Mouse (Mus musculus) testis, adult 2 months (tissue): ENCODE data around the gene D330045A20Rik. TPM values are rescaled to one million over a fixed set of nuclear protein-coding genes. Genes with fewer than 3 reads are reported as not detected.

ENCODE experiments used
- H3K27ac ChIP-seq: fragments of 200-500 bp; 2 replicates; pipeline ENCODE4 v1.5.1; 2012; ENCODE audit warnings: low read depth, low read length; ENCODE audit not compliant: control insufficient read depth, insufficient read depth
- H3K27me3 ChIP-seq: fragments of 200-500 bp; 2 replicates; pipeline ENCODE4 v1.6.1; 2012; ENCODE audit warnings: mild to moderate bottlenecking, low read length, moderate library complexity; ENCODE audit not compliant: control insufficient read depth, insufficient read depth
- H3K36me3 ChIP-seq: fragments of 200-500 bp; 2 replicates; pipeline ENCODE4 v1.6.1; 2012; ENCODE audit warnings: mild to moderate bottlenecking, low read length; ENCODE audit not compliant: control insufficient read depth, insufficient read depth
- H3K4me1 ChIP-seq: fragments of 200-500 bp; 2 replicates; pipeline ENCODE4 v1.6.1; 2012; ENCODE audit warnings: low read length; ENCODE audit not compliant: control insufficient read depth, insufficient read depth
- H3K4me3 ChIP-seq: fragments of 200-500 bp; 2 replicates; pipeline ENCODE4 v1.5.1; 2012; ENCODE audit warnings: low read depth, mild to moderate bottlenecking, low read length, moderate library complexity, mixed read lengths; ENCODE audit not compliant: control insufficient read depth
- CTCF ChIP-seq: fragments of 200-500 bp; IDR thresholded peaks from 2 replicates; pipeline ENCODE4 v1.5.1; 2012; ENCODE audit warnings: low read depth, mild to moderate bottlenecking, inconsistent platforms, low read length, moderate library complexity; ENCODE audit not compliant: control insufficient read depth, insufficient read depth, insufficient replicate concordance
- POLR2A ChIP-seq: fragments of 200-500 bp; IDR thresholded peaks from 2 replicates; pipeline ENCODE4 v1.6.1; 2012; ENCODE audit warnings: low read depth, mild to moderate bottlenecking, inconsistent platforms, low read length, moderate library complexity; ENCODE audit not compliant: control insufficient read depth
- polyA plus RNA-seq: library from polyadenylated mRNA; depleted of rRNA; stranded (reverse); fragments of >200 nt; gene quantifications from 2 replicates; pipeline ENCODE4 v1.2.3, GENCODE M21; 2012

D330045A20Rik gene
- polyA plus RNA-seq, 1 experiment = 0.25 TPM

- Histone ChIP-seq H3K4me1 (no peaks in the 10 kb centered on the region), H3K4me3 (no peak overlapping the region), H3K36me3 (no peaks in the 10 kb centered on the region), H3K27me3 (no peaks in the 10 kb centered on the region), H3K27ac (no peak overlapping the region)
- no peak for TF ChIP-seq POLR2A
- no peak for TF ChIP-seq CTCF
Observed at GRCm38 (mm10) chrX:139543726-139544125, 63.6 kb downstream of the D330045A20Rik start.

- H3K27me3 ChIP-seq = no peaks in the 10 kb centered on the region
- no peaks in the 10 kb centered on the region for H3K4me1 ChIP-seq
- TF ChIP-seq CTCF (no peak), POLR2A (no peak)
- no peak overlapping the region for H3K27ac ChIP-seq
- H3K36me3 ChIP-seq = no peaks in the 10 kb centered on the region
- no peak overlapping the region for H3K4me3 ChIP-seq
Observed at GRCm38 (mm10) chrX:139550456-139550855, 70.3 kb downstream of the D330045A20Rik start.

GRCm38 (mm10) chrX:139552090-139552489 is 71.9 kb downstream of the D330045A20Rik start:
- no peaks in the 10 kb centered on the region for H3K27me3 ChIP-seq
- no peaks in the 10 kb centered on the region for H3K36me3 ChIP-seq
- H3K27ac ChIP-seq = no peak overlapping the region
- TF ChIP-seq POLR2A = no peak
- TF ChIP-seq CTCF = no peak
- H3K4me1 ChIP-seq = no peaks in the 10 kb centered on the region
- no peak overlapping the region for H3K4me3 ChIP-seq

GRCm38 (mm10) chrX:139562255-139562924 is 82.2 kb downstream of the D330045A20Rik start:
- Histone ChIP-seq H3K27me3 (no peaks in the 10 kb centered on the region), H3K4me1 (no peaks in the 10 kb centered on the region), H3K4me3 (no peak overlapping the region), H3K36me3 (no peaks in the 10 kb centered on the region), H3K27ac (no peak overlapping the region)
- TF ChIP-seq POLR2A = no peak
- TF ChIP-seq CTCF = no peak

- H3K4me3 ChIP-seq = no peak within 1 kb of the TSS
- no peaks in the 10 kb centered on the region for H3K36me3 ChIP-seq
- TF ChIP-seq CTCF (no peak), POLR2A (no peak)
- no peak within 1 kb of the TSS for H3K27ac ChIP-seq
- H3K4me1 ChIP-seq = no peaks in the 10 kb centered on the region
- no peaks in the 10 kb centered on the region for H3K27me3 ChIP-seq
Observed at GRCm38 (mm10) chrX:139562925-139563461, 82.8 kb downstream of the D330045A20Rik start, which contains the start of gene Rnf128. Gene Rnf128 (plus strand): TSS chrX:139563316.

GRCm38 (mm10) chrX:139570054-139570453 is 89.9 kb downstream of the D330045A20Rik start:
- no peak overlapping the region for H3K4me3 ChIP-seq
- H3K27me3 ChIP-seq = no peaks in the 10 kb centered on the region
- H3K36me3 ChIP-seq = no peaks in the 10 kb centered on the region
- no peak overlapping the region for H3K27ac ChIP-seq
- H3K4me1 ChIP-seq = no peaks in the 10 kb centered on the region
- TF ChIP-seq POLR2A = no peak
- no peak for TF ChIP-seq CTCF

- Histone ChIP-seq H3K27me3 (no peaks in the 10 kb centered on the region), H3K36me3 (no peaks in the 10 kb centered on the region), H3K4me3 (no peak overlapping the region), H3K27ac (no peak overlapping the region), H3K4me1 (no peaks in the 10 kb centered on the region)
- TF ChIP-seq CTCF (no peak), POLR2A (no peak)
Observed at GRCm38 (mm10) chrX:139578649-139579278, 98.6 kb downstream of the D330045A20Rik start.
